Mouse (Mus musculus): ENCODE measurements around the gene Cln3. TPM values are rescaled to one million over a fixed set of nuclear protein-coding genes. Genes with fewer than 3 reads are reported as not detected.

Cln3 gene
- total and polyA plus RNA-seq, 3 experiments, result 12.8 to 33.2 (median 12.9) TPM

DNA sequence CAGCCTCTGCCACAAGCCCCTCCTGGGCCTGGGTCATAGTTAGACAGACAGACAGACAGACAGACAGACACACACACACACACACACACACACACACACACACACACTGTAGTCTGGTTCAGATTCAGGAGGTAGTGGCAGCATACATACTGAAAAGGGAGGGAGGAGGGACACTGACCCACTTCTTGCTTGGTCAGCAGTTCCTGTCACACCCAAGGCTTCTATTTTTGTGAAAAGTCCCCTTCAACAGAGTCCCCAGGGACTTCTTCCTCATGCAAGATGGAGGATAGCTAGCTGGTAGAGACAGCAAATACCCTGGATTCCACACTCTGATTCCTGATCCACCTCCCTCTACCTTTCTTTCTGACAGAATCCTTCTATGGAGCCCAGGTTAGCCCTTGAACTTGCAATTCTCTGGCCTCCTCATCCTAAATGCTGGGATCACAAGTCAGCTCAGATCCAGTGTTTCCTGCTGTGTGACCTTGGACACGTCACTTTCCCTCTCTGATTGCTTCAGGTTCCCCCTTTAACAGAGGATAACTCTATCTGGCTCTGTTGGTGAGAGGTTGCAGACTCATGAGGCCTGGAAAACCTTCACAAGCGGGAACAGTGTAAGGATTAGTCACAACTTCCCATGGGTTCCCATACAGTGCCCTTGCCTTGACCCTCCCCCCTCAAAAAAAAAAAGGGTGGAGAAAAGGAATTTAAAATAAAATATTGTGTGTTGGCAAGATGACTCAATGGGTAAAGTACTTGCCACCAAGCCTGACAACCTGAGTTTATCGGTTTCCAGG is 40.4 kb upstream of the Cln3 start:
- intact Hi-C loops (cut with DNase I), result no loop called here
- H3K4me1 ChIP-seq (ENCODE audit: control insufficient read depth, insufficient read depth, low read length), result peaks cover 9% of the 10 kb centered on the region
- no peak for TF ChIP-seq CTCF (IDR thresholded peaks at IDR 0.05)
- TF ChIP-seq EP300 (IDR thresholded peaks at IDR 0.05; ENCODE audit: insufficient read depth, low read depth, low read length), result no peak
- TF ChIP-seq POLR2A (IDR thresholded peaks at IDR 0.05; ENCODE audit: insufficient read depth, low read depth, low read length), result no peak
- H3K36me3 ChIP-seq (ENCODE audit: control insufficient read depth, insufficient read depth, low read length), result no peaks in the 10 kb centered on the region
- no peak overlapping the region for H3K4me3 ChIP-seq
- 78% methylated on average over 3 of the region's 3 CpGs for WGBS
- H3K79me2 ChIP-seq (replicated peaks; ENCODE audit: control insufficient read depth, insufficient read depth, low read length), result no peaks in the 10 kb centered on the region
- H3K27ac ChIP-seq, result peak overlapping the region; percentile 73
- H3K9ac ChIP-seq (ENCODE audit: low read depth, low read length), result no peak overlapping the region
- H3K27me3 ChIP-seq (ENCODE audit: control insufficient read depth, insufficient read depth, low read length), result no peaks in the 10 kb centered on the region
- no peak for DNase-seq

DNA sequence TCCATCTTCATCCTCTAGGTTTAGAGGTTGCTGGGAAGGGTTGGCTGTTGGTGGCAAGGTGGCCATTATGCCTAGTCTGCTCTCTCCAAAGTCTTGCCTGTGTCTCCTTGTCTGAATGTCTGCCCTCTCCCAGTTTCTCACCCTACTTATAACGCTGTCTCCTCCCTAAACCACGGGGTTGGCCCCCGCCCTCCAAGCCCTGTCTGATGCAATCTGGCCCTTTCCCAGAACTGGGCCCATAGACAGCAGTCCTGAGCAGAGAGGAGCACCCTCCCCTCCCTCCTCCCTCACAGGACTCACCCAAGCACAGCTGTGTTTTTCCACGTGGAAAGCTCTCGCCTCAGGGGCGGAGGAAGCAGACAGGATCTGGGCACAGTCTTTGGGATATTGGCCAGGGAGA is 39.8 kb upstream of the Cln3 start:
- peak overlapping the region; percentile 33; the same call in 1 of the 2 replicates for H3K9ac ChIP-seq (ENCODE audit: low read depth, low read length)
- H3K79me2 ChIP-seq (replicated peaks; ENCODE audit: control insufficient read depth, insufficient read depth, low read length), result no peaks in the 10 kb centered on the region
- peak overlapping the region; percentile 30 for H3K4me3 ChIP-seq
- DNase-seq, result peak; percentile 81 to 90
- H3K27me3 ChIP-seq (ENCODE audit: control insufficient read depth, insufficient read depth, low read length), result no peaks in the 10 kb centered on the region
- 35% methylated on average over 6 of the region's 6 CpGs for WGBS
- peak overlapping the region; percentile 73 for H3K27ac ChIP-seq
- TF ChIP-seq EP300 (IDR thresholded peaks at IDR 0.05; ENCODE audit: insufficient read depth, low read depth, low read length), result no peak
- peak; percentile 85 for TF ChIP-seq POLR2A (IDR thresholded peaks at IDR 0.05; ENCODE audit: insufficient read depth, low read depth, low read length)
- H3K4me1 ChIP-seq (ENCODE audit: control insufficient read depth, insufficient read depth, low read length), result peaks cover 9% of the 10 kb centered on the region
- intact Hi-C loops (cut with DNase I), result no loop called here
- H3K36me3 ChIP-seq (ENCODE audit: control insufficient read depth, insufficient read depth, low read length), result no peaks in the 10 kb centered on the region

DNA sequence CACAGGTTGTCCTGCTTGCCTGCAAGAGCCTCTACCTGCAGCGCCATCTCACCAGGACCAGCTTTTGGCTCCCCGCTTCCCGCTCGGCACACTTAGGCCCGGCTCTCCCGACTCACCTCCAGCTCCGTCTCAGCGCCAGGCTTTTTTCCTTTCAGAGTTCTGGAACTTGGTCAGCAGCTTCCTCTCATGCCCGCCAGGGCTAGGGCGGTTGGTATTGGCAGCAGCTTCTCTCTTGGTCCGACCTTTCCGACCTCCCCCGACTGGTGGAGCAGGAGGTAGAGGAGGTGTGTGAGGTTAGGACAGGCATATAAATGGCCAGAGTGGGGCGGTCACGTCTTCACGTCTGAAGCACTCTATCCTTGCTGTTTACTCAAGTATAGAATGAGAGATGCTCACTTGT is 39.2 kb upstream of the Cln3 start:
- H3K4me3 ChIP-seq, result peak overlapping the region; percentile 30
- peaks cover 9% of the 10 kb centered on the region for H3K4me1 ChIP-seq (ENCODE audit: control insufficient read depth, insufficient read depth, low read length)
- WGBS, result 56% methylated on average over 16 of the region's 16 CpGs
- H3K27me3 ChIP-seq (ENCODE audit: control insufficient read depth, insufficient read depth, low read length), result no peaks in the 10 kb centered on the region
- peak; percentile 29 to 51 for DNase-seq
- TF ChIP-seq POLR2A (IDR thresholded peaks at IDR 0.05; ENCODE audit: insufficient read depth, low read depth, low read length) (no peak), CTCF (IDR thresholded peaks at IDR 0.05) (no peak), EP300 (IDR thresholded peaks at IDR 0.05; ENCODE audit: insufficient read depth, low read depth, low read length) (no peak)
- H3K27ac ChIP-seq, result peak overlapping the region; percentile 73
- H3K9ac ChIP-seq (ENCODE audit: low read depth, low read length), result peak overlapping the region; percentile 33; the same call in 1 of the 2 replicates
- no peaks in the 10 kb centered on the region for H3K36me3 ChIP-seq (ENCODE audit: control insufficient read depth, insufficient read depth, low read length)
- intact Hi-C loops (cut with DNase I), result no loop called here
- H3K79me2 ChIP-seq (replicated peaks; ENCODE audit: control insufficient read depth, insufficient read depth, low read length), result no peaks in the 10 kb centered on the region

DNA sequence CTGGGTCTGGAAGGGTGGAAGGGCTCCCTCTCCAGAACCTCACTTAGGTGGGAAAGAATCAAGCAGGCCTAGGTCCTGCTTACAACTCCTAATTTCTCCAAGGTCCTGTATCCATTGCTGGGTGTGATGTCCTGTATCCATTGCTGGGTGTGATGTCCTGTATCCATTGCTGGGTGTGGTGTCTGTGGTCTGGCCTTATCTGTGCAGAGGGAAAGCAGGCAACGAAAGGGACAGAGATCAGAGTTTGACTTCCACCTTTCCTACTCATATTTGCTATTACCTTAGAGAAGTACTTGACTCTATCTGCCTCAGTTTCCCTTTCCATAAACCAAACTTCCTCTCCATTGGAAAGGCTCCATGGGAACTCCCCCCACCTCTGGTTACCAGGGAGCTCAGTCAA is 37.8 kb upstream of the Cln3 start:
- no peak for DNase-seq
- intact Hi-C loops (cut with DNase I), result no loop called here
- Histone ChIP-seq H3K4me3 (no peak overlapping the region), H3K27ac (no peak overlapping the region), H3K36me3 (ENCODE audit: control insufficient read depth, insufficient read depth, low read length) (no peaks in the 10 kb centered on the region), H3K79me2 (replicated peaks; ENCODE audit: control insufficient read depth, insufficient read depth, low read length) (no peaks in the 10 kb centered on the region), H3K9ac (ENCODE audit: low read depth, low read length) (no peak overlapping the region), H3K4me1 (ENCODE audit: control insufficient read depth, insufficient read depth, low read length) (peaks cover 9% of the 10 kb centered on the region), H3K27me3 (ENCODE audit: control insufficient read depth, insufficient read depth, low read length) (no peaks in the 10 kb centered on the region)
- TF ChIP-seq CTCF (IDR thresholded peaks at IDR 0.05) (no peak), POLR2A (IDR thresholded peaks at IDR 0.05; ENCODE audit: insufficient read depth, low read depth, low read length) (no peak), EP300 (IDR thresholded peaks at IDR 0.05; ENCODE audit: insufficient read depth, low read depth, low read length) (no peak)
- 53% methylated on average over 1 of the region's 1 CpGs for WGBS

DNA sequence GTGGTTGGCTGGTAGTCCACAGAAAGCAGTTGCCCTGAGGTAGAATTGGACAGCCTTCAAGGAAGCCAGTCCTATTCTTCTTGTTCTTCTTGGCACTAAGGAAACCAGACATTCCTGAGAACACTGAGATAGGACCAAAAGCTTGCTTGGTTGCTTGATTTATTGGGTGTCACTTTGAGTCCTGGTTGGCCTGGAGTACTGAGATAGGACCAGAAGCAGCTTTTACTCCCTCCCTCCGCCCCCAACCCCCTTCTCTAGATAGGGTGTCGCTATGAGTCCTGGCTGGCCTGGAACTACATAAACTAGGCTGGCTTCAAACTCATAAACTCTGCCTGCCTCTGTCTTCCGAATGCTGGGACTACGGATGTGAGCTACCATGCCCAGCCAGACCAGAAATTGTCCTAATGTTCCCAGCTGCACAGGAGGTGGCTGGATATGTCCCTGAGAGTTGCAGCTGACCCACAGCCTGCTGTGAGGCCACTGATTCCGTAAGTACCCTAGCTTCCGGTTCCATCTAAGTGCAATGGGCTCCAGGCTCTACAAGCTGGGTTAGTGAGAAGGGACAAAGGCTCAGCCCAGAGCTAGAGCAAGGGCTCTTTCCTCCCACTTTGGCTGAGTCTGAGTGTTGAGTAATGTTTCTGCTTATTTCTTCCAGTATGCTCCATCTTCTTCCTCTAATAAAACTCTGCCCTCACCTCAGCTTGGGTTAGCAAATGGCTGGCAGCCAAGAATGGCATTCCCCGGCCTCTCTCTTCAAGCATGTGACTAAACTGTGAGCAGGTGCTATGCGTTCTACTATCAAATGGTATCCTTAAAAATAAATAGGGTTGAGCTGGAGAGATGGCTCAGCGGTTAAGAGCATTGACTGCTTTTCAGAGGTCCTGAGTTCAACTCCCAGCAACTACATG is 36.1 kb upstream of the Cln3 start:
- H3K36me3 ChIP-seq (ENCODE audit: control insufficient read depth, insufficient read depth, low read length), result no peaks in the 10 kb centered on the region
- no peak for TF ChIP-seq EP300 (IDR thresholded peaks at IDR 0.05; ENCODE audit: insufficient read depth, low read depth, low read length)
- TF ChIP-seq CTCF (IDR thresholded peaks at IDR 0.05), result no peak
- no peak for TF ChIP-seq POLR2A (IDR thresholded peaks at IDR 0.05; ENCODE audit: insufficient read depth, low read depth, low read length)
- WGBS, result 61% methylated on average over 9 of the region's 9 CpGs
- H3K4me1 ChIP-seq (ENCODE audit: control insufficient read depth, insufficient read depth, low read length), result peaks cover 7% of the 10 kb centered on the region
- DNase-seq, result peak in 1 of 2 experiments; percentile 15
- no peak overlapping the region for H3K4me3 ChIP-seq
- H3K27me3 ChIP-seq (ENCODE audit: control insufficient read depth, insufficient read depth, low read length), result no peaks in the 10 kb centered on the region
- intact Hi-C loops (cut with DNase I), result no loop called here
- no peak overlapping the region for H3K9ac ChIP-seq (ENCODE audit: low read depth, low read length)
- no peaks in the 10 kb centered on the region for H3K79me2 ChIP-seq (replicated peaks; ENCODE audit: control insufficient read depth, insufficient read depth, low read length)
- H3K27ac ChIP-seq, result no peak overlapping the region

Data from heart, adult 2 months (tissue).